Mouse (Mus musculus) cortical plate, adult 2 months (tissue): Measurements from ENCODE around the gene Dis3l2.

ENCODE experiments used
- CTCF ChIP-seq: fragments of 200-500 bp; IDR thresholded peaks from 2 replicates; pipeline ENCODE4 v1.5.1; 2011; ENCODE audit warnings: mild to moderate bottlenecking, control low read depth, low read length; ENCODE audit not compliant: insufficient read depth; ENCODE audit errors: extremely low read depth
- POLR2A ChIP-seq: fragments of 200-500 bp; IDR thresholded peaks from 2 replicates; pipeline ENCODE4 v1.6.1; 2011; ENCODE audit warnings: mild to moderate bottlenecking, low read length, control low read depth; ENCODE audit not compliant: insufficient read depth; ENCODE audit errors: extremely low read depth

- TF ChIP-seq POLR2A (no peak), CTCF (no peak)
These were observed 305.5 kb downstream of the Dis3l2 start for GRCm38 (mm10) chr1:87009156-87009555.
